Mouse (Mus musculus): ENCODE results near the gene Colgalt2.

Colgalt2 gene

DNA sequence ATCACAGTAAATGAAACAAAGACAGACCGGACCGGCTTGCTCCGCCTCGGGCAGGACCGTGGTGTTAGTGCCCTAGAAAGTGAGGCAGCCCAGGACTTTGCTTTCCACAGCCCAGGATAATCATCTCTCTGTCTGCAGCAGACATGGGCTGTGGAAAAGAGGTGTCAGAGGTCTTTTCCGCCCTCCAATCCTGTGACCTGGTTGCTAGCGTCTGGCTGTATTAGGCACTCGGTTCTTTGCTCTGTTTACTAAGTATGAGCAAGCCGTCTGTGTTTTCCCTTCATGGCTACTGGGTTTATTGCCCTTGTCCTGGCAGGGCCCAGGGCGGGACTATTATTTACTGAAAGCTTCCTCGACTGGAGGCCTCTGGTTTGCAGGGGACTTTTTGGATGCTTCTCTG, 98.0 kb downstream of the Colgalt2 start:
- peak; percentile 60 to 73 for DNase-seq

- peak in 1 of 2 experiments; percentile 33 for DNase-seq
Observed at GRCm38 (mm10) chr1:152499802-152500201, 100.2 kb downstream of the Colgalt2 start.

GRCm38 (mm10) chr1:152506175-152506574, 106.5 kb downstream of the Colgalt2 start:
- DNase-seq, result no peak

DNA sequence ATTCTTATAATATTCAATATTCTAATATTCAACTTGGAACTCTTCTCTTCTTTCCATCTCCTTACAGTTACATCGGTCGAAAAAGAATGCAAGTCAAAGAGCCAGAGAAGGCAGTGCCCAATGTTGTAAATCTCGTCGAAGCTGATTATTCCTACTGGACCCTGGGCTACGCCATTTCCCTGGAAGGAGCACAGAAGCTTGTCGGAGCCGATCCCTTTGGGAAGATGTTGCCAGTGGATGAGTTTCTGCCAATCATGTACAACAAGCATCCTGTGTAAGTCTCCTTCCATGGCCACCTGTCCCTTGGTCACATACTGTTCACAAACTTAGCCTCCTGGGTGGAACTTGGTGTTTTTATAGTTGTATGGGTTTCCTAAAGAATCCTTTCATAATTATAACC, 107.1 kb downstream of the Colgalt2 start:
- DNase-seq, result no peak

DNA sequence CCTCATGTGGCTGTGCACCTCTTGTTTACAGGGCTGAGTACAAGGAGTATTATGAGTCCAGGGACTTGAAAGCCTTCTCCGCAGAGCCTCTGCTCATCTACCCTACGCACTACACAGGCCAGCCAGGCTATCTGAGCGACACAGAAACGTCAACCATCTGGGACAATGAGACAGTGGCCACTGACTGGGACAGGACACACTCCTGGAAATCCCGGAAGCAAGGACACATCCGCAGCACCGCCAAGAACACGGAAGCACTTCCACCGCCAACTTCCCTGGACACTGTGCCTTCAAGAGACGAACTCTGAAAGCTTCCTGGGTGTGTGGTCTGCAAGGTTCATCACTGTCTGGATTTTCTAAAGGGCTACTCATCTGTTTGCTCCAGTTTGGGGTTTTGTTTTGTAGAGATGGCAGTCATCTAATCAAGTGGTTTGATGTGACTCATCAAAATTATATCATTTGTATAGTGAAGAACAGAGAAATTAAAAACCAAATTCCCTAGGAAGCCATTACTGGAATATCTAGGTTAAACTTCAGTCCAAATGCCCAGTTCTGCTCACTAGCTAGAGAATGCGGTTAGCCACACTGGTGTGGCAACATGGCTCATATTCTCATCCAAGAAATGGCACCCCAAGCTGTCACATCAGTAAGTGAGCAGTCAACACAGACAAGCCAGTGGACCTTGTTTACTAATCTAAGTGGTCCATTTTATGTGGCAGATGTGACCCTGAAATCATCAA, 109.0 kb downstream of the Colgalt2 start:
- no peak for DNase-seq

GRCm38 (mm10) chr1:152511237-152511636, 111.6 kb downstream of the Colgalt2 start:
- peak; percentile 39 to 48 for DNase-seq

GRCm38 (mm10) chr1:152514256-152514655, 114.6 kb downstream of the Colgalt2 start:
- no peak for DNase-seq

GRCm38 (mm10) chr1:152517057-152517570, 117.5 kb downstream of the Colgalt2 start:
- no peak for DNase-seq

- peak; percentile 65 to 66 for DNase-seq
Observed at GRCm38 (mm10) chr1:152518971-152519370, 119.3 kb downstream of the Colgalt2 start.

GRCm38 (mm10) chr1:152520798-152521575, 121.4 kb downstream of the Colgalt2 start:
- peak; percentile 49 to 75 for DNase-seq

GRCm38 (mm10) chr1:152522226-152522625, 122.6 kb downstream of the Colgalt2 start:
- DNase-seq, result no peak

- no peak for DNase-seq
Observed at GRCm38 (mm10) chr1:152523292-152523691, 123.7 kb downstream of the Colgalt2 start.

DNA sequence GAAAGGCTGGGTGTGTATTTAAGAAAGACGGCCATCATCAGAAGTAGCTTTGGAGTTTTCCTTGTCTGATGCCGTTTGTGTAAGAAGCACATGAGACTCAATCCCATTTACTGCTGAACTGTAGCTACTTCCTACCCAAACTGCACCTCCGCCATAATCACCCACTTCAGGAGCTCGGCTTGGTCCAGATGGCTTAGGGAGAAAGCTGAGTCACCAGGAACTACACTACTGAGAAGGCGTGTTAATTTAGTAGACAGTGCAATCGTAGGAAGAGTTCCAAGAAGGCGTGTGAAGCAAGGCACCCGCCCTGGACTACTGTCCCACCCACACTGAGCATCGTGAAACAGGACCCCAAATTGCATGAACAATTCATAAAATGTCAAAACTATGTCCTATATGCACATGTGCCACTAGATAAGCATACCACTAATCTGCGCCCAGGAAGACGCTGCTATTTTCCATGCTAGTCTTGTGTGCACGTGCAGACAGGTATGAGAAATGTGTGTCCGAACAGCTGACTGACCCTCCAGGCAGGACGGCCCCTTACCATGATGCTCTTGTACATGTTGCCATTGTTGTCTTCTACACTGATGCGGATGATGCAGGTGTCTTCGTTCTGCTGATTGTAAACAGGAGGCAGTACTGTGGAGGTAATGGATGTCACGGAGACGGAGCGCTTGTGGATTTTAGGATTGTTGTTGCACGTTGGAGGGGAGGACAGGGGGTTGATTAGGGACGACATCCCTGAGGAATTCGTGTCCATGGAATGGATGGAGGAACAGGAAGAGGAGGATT, 124.7 kb downstream of the Colgalt2 start:
- no peak for DNase-seq

DNA sequence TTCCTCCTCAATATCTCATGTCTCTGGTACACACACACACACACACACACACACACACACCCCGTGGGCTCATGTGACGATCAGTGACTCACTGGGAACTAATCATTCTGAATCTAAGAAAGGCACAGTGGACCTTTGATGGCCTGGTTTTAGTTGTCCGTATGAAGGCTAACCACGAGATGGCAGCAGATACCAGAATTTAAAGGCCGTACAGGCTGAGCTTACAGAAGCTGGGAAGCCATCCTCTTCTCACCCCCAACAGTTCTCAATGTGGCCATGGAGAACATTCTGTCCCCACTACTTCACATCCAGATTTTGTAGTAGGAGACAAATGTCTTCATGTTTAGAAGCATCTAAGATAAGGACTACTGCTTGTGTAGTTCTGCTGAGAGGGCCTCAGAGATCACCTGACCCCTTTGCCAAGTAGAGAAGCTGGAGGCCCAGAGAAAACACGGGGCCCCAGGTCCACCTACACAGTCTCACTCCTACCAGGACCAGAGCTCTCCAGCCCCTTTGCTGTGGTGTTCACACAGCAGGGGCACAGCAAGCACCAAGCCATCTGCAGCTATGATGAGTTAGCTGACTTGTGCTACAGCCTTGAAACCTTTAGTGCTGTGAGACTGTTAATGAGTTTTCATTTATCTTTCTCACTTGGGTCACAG, 125.5 kb downstream of the Colgalt2 start:
- peak; percentile 50 to 71 for DNase-seq

GRCm38 (mm10) chr1:152526154-152526553, 126.5 kb downstream of the Colgalt2 start:
- no peak for DNase-seq

GRCm38 (mm10) chr1:152528214-152528613, 128.6 kb downstream of the Colgalt2 start:
- DNase-seq, result no peak

DNA sequence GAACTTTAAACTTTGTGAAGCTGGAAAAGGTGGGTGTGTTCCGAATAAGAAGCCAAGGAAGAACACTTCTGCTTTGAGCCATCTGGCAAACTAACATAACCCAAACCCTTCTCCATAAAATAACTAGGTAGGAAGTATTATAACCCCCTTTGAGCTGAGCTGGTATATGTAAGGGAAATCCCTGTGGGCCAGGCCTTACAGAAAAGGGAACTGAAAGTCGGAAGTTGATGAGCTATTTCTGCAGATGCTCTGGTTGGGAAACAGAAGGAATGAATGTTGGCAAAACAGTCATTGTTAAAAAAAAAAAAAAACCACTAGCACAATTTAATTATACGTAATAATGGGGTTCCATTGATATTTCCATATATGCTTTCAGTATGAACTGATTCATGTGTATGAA, 129.1 kb downstream of the Colgalt2 start:
- DNase-seq, result no peak

DNA sequence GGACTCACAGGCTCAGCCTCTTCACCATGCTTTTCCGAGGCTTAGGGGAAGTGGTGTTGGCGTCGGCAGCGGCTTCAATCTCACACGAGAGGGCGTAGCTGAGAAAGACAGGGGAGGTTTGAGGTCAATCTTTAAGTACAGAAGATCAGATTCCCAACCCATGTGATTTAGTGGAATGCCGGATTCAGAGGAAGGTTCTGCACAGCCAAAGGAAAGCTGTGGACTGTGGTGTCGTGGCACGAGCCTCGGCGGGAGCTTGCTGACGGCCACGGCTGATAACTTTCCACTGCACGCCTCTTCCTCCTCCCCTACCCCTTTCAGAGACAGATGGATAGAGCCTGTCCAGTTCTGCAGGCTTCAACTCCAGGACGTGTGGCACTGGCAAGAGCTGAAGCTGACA, 131.9 kb downstream of the Colgalt2 start:
- peak in 1 of 2 experiments; percentile 38 for DNase-seq

DNA sequence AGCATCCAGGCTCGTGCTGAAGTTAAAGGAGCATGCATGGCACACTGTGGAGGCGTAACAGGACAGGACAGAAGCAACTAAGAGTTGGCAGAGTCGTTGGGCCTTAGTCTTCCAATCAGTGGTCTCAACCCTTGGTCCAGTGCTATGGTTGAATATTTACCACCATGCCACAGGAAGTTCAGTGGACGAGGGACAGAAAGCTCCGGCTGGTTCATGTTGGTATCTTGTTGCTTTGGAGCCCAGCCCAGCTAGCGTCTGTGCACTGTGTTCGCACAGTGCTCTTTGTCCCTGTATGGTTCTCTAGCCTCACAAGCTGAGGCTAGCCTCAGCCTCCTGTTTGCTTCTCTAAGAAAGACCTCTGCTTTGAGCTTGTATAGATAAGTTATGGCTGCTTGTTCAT, 134.9 kb downstream of the Colgalt2 start:
- DNase-seq, result peak; percentile 64 to 68

DNA sequence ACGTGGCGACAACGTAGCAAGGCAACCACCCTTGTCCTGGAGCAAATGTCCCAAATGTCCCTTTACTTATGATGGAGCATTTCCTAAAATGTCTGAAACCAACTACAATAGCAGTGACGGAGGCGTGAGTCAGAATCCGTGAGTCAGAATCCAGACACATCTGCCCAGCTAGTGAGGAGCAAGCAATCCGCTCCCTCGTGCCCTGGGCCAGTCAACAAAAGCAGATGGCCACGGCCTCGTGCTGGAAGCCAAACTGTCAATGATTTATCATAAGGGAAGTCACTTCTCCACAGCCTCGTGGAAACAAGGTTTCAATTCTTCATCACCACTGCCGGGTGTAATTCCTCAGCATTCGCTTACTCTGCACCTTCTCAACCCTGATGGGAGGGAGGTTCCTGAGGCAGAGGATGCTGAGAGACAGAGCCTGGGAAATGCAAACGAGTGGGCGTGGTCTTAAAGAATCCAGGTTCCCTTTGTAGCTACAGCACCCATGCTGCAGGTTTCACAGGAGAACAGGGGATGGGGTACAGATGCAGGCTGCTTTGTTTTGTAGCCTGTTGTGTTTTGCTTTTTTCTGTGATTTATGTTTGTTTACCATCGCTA, 136.9 kb downstream of the Colgalt2 start:
- DNase-seq, result peak; percentile 46 to 50

DNA sequence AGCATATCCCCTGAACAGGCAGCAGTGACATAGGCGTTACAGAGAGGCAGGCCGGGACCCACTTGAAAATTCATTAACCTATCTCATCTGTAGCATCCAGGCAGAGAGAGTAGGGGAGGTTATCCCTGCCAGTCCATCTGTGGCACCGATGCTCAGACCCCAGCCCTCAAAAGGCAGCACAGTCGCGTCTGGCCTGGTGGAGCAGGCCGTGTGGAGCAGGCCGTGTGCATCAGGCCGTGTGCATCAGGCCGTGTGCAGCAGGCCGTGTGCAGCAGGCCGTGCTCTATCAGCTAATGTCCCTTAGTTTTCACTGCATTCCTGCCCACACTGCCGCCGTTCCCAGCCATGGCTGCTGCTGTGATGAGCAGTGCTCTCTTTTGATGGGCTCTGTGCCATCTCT, 137.6 kb downstream of the Colgalt2 start:
- no peak for DNase-seq

- peak; percentile 78 to 81 for DNase-seq
Observed at GRCm38 (mm10) chr1:152538817-152539216, 139.2 kb downstream of the Colgalt2 start.
